Mouse (Mus musculus): ENCODE data around the gene Cog4. TPM values are rescaled to one million over a fixed set of nuclear protein-coding genes. Genes with fewer than 3 reads are reported as not detected.
"Not testable (repeated sequence)": the region's sequence is repeated elsewhere in the genome, so short reads cannot be mapped to it uniquely, and the experiment has no call there.

Cog4 gene
- polyA plus RNA-seq, 1 experiment from 2014 or later = 66.0 TPM

GRCm38 (mm10) chr8:110929672-110930071 is 83.3 kb downstream of the Cog4 start:
- H3K36me3 ChIP-seq (ENCODE audit: control insufficient read depth, insufficient read depth, low read length); H3K9me3 ChIP-seq (ENCODE audit: control insufficient read depth, low read length); H3K27ac ChIP-seq (ENCODE audit: low read depth); H3K4me3 ChIP-seq (ENCODE audit: low read depth, low read length); H3K4me2 ChIP-seq (ENCODE audit: low read length); DNase-seq (ENCODE audit: low spot score); H3K9ac ChIP-seq (ENCODE audit: low read length); ATAC-seq (replicated peaks; ENCODE audit: low FRiP score, low TSS enrichment, low read depth); H3K4me1 ChIP-seq (replicated peaks; ENCODE audit: control insufficient read depth, insufficient read depth, low read length); H3K27me3 ChIP-seq (replicated peaks; ENCODE audit: control insufficient read depth, insufficient read depth, low read length): not testable (repeated sequence)
- WGBS = 100% methylated on average over 6 of the region's 8 CpGs

DNA sequence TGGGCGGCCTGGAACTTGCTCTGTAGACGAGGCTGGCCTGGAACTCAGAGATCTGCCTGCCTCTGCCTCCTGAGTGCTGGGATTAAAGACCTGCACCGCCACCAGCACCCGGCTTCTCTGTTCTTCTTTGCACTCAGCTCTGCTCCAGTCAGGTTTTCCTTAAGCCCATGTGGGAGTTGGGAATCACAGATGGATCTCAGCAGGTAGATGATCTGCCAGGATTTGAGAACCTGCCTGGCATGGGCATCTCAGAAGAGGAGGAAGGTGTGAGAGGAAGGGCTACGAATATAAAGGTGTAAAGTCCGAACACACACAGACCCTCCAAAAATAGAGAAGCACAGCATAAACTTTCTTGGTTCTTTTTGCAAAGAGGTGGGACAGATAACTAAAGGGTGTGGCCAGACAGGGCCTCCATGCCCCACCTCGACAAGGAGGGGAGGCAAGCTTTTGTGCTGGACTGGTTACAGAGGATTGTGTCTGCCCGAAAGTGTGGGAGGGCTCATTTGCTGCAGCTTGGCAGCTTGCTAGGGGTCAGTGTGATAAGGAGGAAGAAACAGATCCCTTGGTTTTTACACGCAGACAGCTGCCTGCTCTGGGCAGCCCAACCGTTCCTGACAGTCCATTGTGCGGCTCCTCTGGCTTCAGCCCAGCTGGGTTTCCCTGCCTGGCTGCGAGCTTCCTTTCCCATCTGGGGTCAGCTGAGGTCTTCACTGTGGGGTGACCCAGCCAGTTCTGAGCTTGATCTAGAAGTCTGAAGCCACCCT is 85.0 kb downstream of the Cog4 start:
- H3K4me3 ChIP-seq (ENCODE audit: low read depth, low read length) = no peak overlapping the region
- H3K4me1 ChIP-seq (replicated peaks; ENCODE audit: control insufficient read depth, insufficient read depth, low read length) = 0 out of 2 replicates have a peak, but pooled peaks cover 5% of the 10 kb centered on the region
- H3K9me3 ChIP-seq (ENCODE audit: control insufficient read depth, low read length) = no peaks in the 10 kb centered on the region
- DNase-seq (ENCODE audit: low spot score) (no peak), ATAC-seq (replicated peaks; ENCODE audit: low FRiP score, low TSS enrichment, low read depth) (0 out of 2 replicates have a peak, but pooled peaks have one; percentile 53)
- no peaks in the 10 kb centered on the region for H3K36me3 ChIP-seq (ENCODE audit: control insufficient read depth, insufficient read depth, low read length)
- H3K9ac ChIP-seq (ENCODE audit: low read length) = no peak overlapping the region
- no peak overlapping the region for H3K4me2 ChIP-seq (ENCODE audit: low read length)
- H3K27ac ChIP-seq (ENCODE audit: low read depth) = no peak overlapping the region
- H3K27me3 ChIP-seq (replicated peaks; ENCODE audit: control insufficient read depth, insufficient read depth, low read length) = no peaks in the 10 kb centered on the region
- WGBS = 57% methylated on average over 12 of the region's 12 CpGs

Other genes with a start within 250 kb of the Cog4 start
- 24.2 and 27.2 TPM in 2 replicates for gene Vac14, start 228.0 kb upstream of the Cog4 start, polyA plus RNA-seq (2014; fragmentation: Nextera tagmentation; extraction: Ambion mirVana)
- 9.9 and 10.4 TPM in 2 replicates for gene Mtss1l, start 125.1 kb upstream of the Cog4 start, polyA plus RNA-seq (2014; fragmentation: Nextera tagmentation; extraction: Ambion mirVana)
- gene Il34, start 40.7 kb upstream of the Cog4 start, polyA plus RNA-seq (2014; fragmentation: Nextera tagmentation; extraction: Ambion mirVana) = 1.2 and 1.5 TPM in 2 replicates
- 149 and 176 TPM in 2 replicates for gene Sf3b3, start 187 bp downstream of the Cog4 start, polyA plus RNA-seq (2014; fragmentation: Nextera tagmentation; extraction: Ambion mirVana)
- gene Fuk, start 55.9 kb downstream of the Cog4 start, polyA plus RNA-seq (2014; fragmentation: Nextera tagmentation; extraction: Ambion mirVana) = 8.2 and 9.6 TPM in 2 replicates
- gene St3gal2, start 73.3 kb downstream of the Cog4 start, polyA plus RNA-seq (2014; fragmentation: Nextera tagmentation; extraction: Ambion mirVana) = 11.6 and 13.4 TPM in 2 replicates
- gene Ddx19a, start 151.2 kb downstream of the Cog4 start, polyA plus RNA-seq (2014; fragmentation: Nextera tagmentation; extraction: Ambion mirVana) = 19.8 and 20.4 TPM in 2 replicates
- 7.0 and 7.3 TPM in 2 replicates for gene Ddx19b, start 185.2 kb downstream of the Cog4 start, polyA plus RNA-seq (2014; fragmentation: Nextera tagmentation; extraction: Ambion mirVana)
- gene Aars, start 186.5 kb downstream of the Cog4 start, polyA plus RNA-seq (2014; fragmentation: Nextera tagmentation; extraction: Ambion mirVana) = 52.7 and 55.5 TPM in 2 replicates
- 27.7 and 34.5 TPM in 2 replicates for gene Exosc6, start 209.7 kb downstream of the Cog4 start, polyA plus RNA-seq (2014; fragmentation: Nextera tagmentation; extraction: Ambion mirVana)
- not detected in 2 replicates for gene Clec18a, start 245.8 kb downstream of the Cog4 start, polyA plus RNA-seq (2014; fragmentation: Nextera tagmentation; extraction: Ambion mirVana)
- 6.3 and 7.1 TPM in 2 replicates for gene Pdpr, start 248.0 kb downstream of the Cog4 start, polyA plus RNA-seq (2014; fragmentation: Nextera tagmentation; extraction: Ambion mirVana)